Mouse (Mus musculus) right cerebral cortex, postnatal 14 days (tissue): Measurements from ENCODE around the gene Mrgprb8.
"Not testable (repeated sequence)": the region's sequence is repeated elsewhere in the genome, so short reads cannot be mapped to it uniquely, and the experiment has no call there.

Experiments
- DNase-seq: peaks from one replicate; pipeline ENCODE4 v3.0.0; 2022

The Mrgprb8 gene

DNA sequence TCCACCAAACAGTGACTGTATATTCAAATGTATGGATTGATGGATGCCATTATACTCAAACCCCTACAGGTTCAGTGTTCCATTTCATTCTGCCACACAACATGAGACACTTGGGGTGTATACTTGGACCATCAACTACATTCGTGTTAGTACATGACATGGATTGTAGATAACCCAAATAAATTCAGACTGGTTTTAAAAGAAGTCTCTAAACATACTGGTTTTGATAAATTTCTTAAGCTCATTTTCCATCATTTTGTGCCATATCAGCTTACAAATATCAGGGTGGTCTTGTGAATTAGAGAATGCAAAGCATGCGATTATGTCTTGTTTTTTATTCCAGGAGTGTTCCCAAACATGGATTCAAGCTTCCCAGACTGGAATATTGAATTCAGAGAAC is at the start of gene Mrgprb8:
Mrgprb8 (plus strand) TSS at position 301 of the 400 bp plus-strand sequence.
- DNase-seq = no peak

DNA sequence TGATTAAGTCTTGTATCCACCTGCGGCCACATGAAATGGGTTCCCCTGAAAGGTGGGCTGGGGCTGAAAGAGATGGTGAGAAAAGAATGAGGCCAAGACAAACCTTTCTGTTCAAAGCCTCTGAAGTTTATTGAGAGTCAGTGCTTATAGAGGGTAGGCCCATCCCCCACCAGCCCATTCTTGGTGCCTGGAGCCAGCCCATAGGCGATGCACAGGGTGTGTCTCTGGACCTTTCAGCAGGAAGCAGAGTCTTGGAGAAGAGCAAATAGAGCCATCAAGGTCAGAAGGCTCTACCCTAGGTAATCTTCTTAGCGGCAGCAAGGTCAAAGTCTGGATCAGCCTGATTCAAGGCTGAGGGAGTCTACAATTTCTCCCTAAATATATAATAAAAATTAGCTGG is 47.6 kb downstream of the Mrgprb8 start:
- not testable (repeated sequence) for DNase-seq

DNA sequence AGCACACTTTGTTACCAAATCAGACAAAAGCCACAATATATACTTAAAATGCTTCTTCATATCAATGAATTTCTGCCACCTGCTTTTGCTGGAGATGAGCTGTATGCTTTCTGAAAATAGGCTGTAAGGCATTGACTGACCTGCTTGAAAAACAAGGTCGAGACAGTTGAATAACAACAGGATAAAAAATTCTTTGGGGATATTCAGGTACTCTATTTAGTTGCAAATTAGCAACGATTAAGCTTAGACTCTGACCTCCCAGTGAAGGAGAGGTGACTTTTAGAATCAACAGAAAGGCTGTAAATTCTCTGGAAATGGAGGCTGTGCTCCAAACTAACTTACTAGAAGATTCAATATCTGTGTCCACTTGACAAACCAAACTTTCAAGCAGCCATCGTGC is 48.3 kb downstream of the Mrgprb8 start:
- no peak for DNase-seq
